Mouse (Mus musculus) induced T-regulatory cell, adult 2 months (primary cell): ENCODE data around the gene Spcs2.
A peak's percentile ranks its signal among the peaks of the same experiment; 100 is the strongest.

Experiments
- DNase-seq: peaks from one replicate; pipeline ENCODE4 v3.0.0-alpha.2; 2012; ENCODE audit warnings: low read depth

Spcs2 gene

GRCm38 (mm10) chr7:99863362-99863761 lies at the start of gene Spcs2:
TSS of gene Spcs2 (minus strand) at chr7:99863462.
- DNase-seq, result no peak

GRCm38 (mm10) chr7:99911038-99911437 lies 47.8 kb upstream of the Spcs2 start:
- DNase-seq, result no peak

- no peak for DNase-seq
Measured at GRCm38 (mm10) chr7:99907463-99907862, 44.2 kb upstream of the Spcs2 start.

- DNase-seq, result no peak
Measured at GRCm38 (mm10) chr7:99906346-99906745, 43.1 kb upstream of the Spcs2 start.

GRCm38 (mm10) chr7:99904421-99905005 lies 41.3 kb upstream of the Spcs2 start:
- no peak for DNase-seq

- no peak for DNase-seq
Measured at GRCm38 (mm10) chr7:99902918-99903665, 39.8 kb upstream of the Spcs2 start.

- DNase-seq, result no peak
Measured at GRCm38 (mm10) chr7:99902208-99902607, 38.9 kb upstream of the Spcs2 start.

- DNase-seq, result no peak
Measured at GRCm38 (mm10) chr7:99896905-99897304, 33.6 kb upstream of the Spcs2 start.

DNA sequence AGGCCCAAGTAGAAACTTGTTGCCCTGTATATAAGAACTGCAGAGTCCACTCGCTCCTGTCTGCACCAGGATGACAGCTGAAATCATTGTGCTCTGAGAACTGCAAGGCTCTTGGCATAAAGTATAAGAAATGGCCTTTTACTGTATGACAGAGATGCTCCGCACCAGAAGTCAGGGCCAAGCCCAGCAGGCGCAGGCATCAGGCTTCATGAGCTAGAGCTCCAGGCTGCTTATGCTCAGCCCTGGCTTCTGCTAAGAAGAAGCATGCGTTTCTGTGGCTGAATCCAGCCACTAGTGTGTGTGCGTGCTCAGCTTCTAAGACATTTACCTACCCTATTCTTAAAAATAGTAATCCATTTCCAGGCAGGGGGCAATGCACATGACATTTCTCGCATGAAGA lies 31.2 kb upstream of the Spcs2 start:
- DNase-seq, result no peak

DNA sequence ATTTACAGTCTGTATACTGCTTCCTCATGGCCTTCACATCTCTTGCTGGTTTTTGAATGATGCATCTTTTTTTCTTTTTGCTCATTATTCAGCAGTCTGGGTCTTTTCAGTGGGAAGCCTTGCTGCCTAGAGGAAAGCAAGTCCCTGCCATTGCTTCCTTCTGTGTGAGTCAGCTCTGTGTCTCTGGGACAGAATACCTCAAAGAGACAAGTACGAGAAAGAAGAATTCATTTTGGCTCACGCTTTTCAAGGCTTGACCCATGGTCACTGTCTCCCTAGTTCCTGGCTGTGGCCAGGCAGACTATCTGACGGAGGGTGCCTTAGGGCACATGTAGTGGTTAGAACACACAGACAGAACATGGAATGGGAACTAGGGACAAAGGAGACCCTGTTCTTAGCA lies 30.7 kb upstream of the Spcs2 start:
- DNase-seq, result no peak

DNA sequence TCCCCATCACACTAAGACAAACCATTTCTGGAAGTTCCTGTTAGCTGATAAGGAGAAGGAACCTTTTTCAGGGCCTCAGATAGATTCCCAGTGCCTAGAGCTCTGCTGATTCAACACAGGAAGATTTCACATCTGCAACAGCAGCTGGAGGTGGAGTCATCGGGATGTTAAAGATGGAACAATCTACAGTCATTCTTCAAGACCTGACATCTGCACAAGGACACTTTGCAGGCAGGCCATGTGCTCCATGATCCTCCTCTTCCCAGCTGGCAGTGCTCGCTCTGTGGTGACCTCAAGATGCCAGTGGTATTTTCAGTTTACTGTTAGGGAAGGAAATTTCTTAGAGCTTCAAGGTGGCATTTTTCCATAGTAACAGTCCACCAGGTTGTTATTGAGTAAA lies 29.1 kb upstream of the Spcs2 start:
- DNase-seq, result no peak

- DNase-seq, result peak; percentile 18
Measured at GRCm38 (mm10) chr7:99891471-99891870, 28.2 kb upstream of the Spcs2 start.

DNA sequence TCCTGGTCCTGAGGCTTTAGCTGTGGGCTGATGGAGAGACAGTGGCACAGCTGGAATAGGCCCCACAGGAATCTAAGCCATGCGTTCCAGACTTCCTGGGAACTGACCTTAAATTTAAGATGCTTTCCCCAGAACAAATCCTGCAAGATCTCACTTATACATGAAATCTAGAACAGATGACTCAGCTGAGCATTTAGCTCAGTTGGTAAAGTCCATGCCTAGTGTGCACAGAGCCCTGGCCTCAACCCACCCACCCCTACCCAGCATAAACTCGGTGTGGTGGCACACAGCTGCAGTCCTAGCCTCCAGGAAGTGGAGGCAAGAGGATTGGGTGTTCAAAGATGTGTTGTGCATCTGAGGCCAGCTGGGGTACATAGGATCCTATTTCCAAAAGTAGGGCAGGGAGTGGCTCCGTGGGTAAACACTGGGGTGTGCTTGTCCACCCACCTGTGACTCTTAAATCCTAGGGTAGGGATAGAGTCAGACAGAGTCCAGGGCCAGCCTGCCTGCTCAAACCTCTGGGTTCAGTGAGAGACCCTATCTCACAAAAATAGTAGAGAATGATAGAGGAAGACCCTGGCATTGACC lies 27.0 kb upstream of the Spcs2 start:
- no peak for DNase-seq

GRCm38 (mm10) chr7:99889175-99889880 lies 26.1 kb upstream of the Spcs2 start:
- DNase-seq, result peak; percentile 70

DNA sequence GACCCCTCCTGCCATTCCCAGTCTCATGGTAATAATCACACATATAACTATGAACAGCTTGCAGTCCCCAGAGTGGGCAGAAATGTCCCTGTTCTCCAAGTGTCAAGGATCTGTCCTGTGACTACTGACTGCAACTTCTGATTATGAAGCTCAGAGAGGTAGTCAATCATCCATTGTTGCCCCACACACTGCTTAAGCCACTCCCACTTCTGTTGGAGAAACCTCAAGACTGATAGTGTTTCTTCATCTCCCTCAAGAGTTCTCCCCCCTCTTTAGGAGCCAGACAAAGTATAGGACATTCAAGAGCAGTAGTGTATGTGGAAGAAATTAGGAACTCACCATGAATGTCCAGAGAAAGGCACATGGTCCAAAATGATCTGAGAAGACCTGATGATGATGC lies 24.5 kb upstream of the Spcs2 start:
- DNase-seq, result no peak

DNA sequence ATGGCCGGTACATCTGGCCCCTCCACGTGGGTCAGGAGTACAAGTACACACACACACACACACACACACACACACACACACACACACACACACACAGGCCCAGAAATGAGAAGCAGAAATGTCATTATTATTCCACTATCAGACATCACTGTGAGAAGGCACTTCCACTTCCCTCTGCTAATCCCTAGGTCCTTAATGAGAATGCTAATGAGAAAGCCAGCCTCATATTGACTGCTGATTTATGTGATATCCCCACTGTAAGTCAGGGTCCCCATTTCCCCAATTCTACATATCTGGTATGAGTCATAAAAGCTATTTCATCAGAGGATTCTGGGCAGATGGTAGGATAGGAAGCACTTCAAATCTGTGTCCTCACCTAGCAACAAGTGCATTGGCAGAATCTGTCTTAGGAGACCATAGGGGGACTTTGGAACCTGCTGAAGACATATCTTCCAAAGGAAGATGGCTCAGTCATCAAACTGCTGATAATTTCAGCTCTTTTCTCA lies 24.0 kb upstream of the Spcs2 start:
- DNase-seq, result no peak

- no peak for DNase-seq
Measured at GRCm38 (mm10) chr7:99878254-99878653, 15.0 kb upstream of the Spcs2 start.

DNA sequence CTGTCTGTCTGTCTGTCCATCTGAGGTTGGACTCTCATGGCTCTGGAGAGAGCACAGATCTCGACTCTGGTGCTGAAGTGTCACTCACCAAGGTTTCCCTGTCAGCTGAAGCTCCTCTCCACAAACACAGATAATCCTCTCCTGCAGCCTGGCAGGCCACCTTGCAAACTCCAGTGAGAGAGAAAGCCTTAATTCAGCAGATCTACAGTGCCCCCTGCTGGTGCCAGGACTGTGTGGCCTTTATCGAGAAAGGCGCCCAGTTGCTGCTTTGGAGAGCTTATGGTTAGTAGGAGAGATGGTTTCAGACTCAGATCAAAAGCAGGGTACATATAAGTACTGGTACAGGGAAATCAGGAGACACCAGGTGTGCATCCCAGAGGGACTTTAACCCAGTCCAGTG lies 13.1 kb upstream of the Spcs2 start:
- DNase-seq, result peak; percentile 92

DNA sequence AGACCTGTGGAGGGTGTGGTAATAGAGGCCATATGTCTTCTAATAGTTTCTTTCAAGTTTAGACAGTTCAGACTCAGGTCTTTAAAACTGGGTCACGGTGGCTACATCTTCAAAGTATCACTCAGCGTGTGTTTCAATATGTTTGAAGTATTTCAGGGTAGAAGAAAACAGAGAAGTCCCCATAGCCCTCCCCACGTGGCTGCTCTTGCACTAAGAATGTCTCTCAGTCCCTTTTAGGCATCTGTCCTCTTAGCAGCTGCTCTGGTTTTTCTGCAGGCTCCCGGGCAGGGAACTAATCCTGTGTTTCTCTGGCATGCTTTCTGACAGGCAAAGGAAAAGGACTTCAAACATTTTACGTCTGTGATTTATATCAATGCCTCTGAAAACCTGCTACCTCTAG lies 12.6 kb upstream of the Spcs2 start:
- DNase-seq, result no peak

DNA sequence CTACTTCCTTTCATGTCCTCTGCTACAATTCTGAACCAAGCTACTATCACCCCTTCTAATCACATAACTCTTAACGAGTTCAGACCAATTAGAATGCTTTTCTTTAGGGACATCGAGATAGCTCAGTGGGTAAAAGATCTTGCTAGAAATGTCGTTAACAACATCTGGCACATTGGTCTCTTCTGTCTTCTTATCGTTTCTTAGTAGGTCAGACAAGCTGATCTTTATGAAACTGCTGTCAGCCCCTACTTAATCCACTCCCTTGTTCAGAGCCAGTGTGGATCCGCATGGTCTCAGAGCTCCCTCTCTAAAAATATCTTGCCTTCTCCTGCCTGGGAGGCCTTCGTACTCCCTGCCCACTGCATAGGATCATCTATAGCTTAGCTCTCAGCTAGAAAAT lies 10.7 kb upstream of the Spcs2 start:
- DNase-seq, result no peak

DNA sequence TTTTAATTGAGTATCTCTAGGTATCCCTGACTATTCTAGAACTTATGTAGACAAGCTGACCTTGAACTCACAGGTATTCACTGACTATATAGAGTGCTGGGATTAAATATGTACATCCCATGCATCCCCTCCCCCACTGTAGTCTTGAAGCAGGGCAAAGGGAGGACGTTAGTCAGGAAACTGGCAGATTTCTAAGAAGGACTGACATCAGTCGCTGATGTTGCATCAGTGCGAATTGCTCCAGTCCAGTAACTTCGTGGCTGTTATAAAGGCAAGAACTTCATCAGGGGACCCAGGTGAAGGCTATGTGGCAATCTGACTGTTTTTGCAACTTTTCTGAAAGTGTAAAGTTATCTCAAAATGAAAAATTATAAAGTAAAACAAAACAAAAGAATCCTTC lies 6.0 kb upstream of the Spcs2 start:
- DNase-seq, result no peak

DNA sequence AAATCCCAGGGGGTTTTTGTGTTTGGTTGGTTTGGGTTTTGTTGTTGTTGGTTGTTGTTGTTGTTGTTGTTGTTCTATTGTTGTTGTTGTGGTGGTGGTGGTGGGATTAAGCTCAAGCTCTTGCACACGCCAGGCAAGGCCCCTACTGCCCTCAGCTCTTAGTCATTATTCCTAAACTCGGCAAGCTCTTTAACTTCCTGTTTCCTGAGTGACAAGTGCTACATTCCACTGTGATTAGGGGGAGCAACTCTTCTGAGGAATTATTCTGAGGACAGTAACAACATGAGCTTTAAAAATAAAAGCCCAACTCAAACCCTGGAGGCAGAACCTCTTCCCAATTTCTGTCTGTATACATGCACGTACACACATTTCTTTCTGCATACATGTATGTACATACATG lies 2.0 kb upstream of the Spcs2 start:
- no peak for DNase-seq
